Mouse (Mus musculus): ENCODE measurements at regions not wholly inside any gene's neighbourhood (a gene's known extent, or its start where the extent isn't known, plus 50 kb on each side); places are given as distances from the start of the nearest gene placed in this dataset.

- no peak for TF ChIP-seq CTCF (IDR thresholded peaks at IDR 0.05; ENCODE audit: low read depth, low read length)
- TF ChIP-seq EP300 (IDR thresholded peaks at IDR 0.05; ENCODE audit: insufficient read depth, low read depth, low read length), result no peak
- no peak for TF ChIP-seq POLR2A (IDR thresholded peaks at IDR 0.05; ENCODE audit: insufficient read depth, low read length)
Measured at GRCm38 (mm10) chr16:25224801-25225200, 61.8 kb upstream of the Tprg start.
